Mouse (Mus musculus): ENCODE results near the gene Srp54c. TPM values are rescaled to one million over a fixed set of nuclear protein-coding genes. Genes with fewer than 3 reads are reported as not detected.
A peak's percentile ranks its signal among the peaks of the same experiment; 100 is the strongest.

Srp54c gene
- polyA plus RNA-seq, 1 experiment from 2014 or later: 54.1 TPM

DNA sequence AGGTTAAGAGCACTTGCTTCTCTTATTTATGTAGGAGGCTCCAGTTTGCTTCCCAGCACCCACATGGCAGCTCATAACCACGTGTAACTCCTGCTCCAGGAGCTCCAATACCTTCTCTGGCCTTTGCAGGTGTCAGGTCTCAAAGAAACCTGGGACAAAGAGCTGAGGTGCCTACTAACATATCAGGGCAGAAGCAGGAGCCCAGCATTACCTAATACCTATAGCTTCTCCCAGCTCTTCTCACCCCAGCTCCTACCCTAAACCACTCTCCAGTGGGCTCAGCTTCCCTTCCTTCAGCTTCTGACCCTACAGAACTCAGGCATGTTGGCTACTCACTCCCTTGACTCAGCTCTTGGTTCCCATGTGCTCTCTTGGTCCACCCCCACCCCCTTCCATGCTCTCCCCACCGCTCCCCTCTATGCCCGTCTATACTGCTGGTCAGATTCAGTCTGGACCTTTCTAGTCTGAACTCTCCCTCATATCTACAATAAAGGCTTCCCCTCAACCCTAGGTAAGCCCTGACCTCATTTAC lies 70.9 kb downstream of the Srp54c start:
- Histone ChIP-seq H3K27ac (peak overlapping the region; percentile 95), H3K27me3 (ENCODE audit: low read depth, poor library complexity, severe bottlenecking) (no peaks in the 10 kb centered on the region)

DNA sequence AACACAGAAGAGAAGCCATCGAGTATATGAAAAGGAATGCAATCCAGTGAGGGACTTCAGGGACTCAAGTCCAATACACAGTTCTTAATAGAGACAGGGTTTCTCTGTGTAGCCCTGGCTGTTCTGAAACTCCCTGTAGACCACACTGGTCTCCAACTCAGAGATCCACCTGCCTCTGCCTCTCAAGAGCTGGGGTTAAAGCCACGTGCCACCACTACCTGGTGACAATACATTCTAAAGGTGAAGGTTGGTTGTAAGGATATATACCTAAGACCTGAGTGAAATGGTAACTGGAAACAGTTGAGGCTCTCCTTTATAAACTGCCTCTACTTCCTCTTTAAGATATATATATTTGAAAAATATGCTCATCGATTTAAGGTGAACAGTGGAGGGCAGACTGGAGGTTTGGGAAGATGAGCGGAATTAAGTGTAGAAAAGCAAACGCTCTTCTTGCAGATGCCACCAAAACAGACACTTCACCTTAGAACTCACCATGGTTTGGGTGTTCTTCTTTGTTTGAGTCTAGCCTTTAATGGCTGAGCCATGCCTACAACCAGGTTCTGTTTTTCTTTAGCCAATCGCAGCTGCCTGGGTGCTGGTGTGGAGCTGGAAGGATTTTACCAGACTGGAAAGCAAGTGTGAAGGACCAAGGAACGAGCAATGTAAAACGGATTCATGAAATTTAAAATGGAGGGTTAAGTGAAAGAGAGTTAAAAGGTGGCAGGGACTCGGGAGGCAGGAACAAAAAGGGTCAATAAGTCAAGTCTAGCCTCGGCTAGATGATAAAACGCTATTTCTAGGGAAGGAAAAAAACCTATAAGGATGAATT lies 71.7 kb downstream of the Srp54c start:
- WGBS: 56% methylated on average over 11 of the region's 11 CpGs
- DNase-seq (ENCODE audit: low spot score): peak; percentile 38
- H3K4me1 ChIP-seq: peaks cover 21% of the 10 kb centered on the region
- H3K27ac ChIP-seq: peak overlapping the region; percentile 95
- H3K27me3 ChIP-seq (ENCODE audit: low read depth, poor library complexity, severe bottlenecking): no peaks in the 10 kb centered on the region
- no peaks in the 10 kb centered on the region for H3K9me3 ChIP-seq (replicated peaks)
- peaks cover 44% of the 10 kb centered on the region for H3K36me3 ChIP-seq
- peak overlapping the region; percentile 67 for H3K4me3 ChIP-seq

More for the DNA sequence above, 70.9 kb downstream of the Srp54c start:
- H3K9me3 ChIP-seq (replicated peaks): no peaks in the 10 kb centered on the region
- H3K4me1 ChIP-seq: peaks cover 21% of the 10 kb centered on the region
- WGBS: 90% methylated on average over 3 of the region's 3 CpGs
- DNase-seq (ENCODE audit: low spot score): no peak
- peak overlapping the region; percentile 67 for H3K4me3 ChIP-seq
- peaks cover 44% of the 10 kb centered on the region for H3K36me3 ChIP-seq

DNA sequence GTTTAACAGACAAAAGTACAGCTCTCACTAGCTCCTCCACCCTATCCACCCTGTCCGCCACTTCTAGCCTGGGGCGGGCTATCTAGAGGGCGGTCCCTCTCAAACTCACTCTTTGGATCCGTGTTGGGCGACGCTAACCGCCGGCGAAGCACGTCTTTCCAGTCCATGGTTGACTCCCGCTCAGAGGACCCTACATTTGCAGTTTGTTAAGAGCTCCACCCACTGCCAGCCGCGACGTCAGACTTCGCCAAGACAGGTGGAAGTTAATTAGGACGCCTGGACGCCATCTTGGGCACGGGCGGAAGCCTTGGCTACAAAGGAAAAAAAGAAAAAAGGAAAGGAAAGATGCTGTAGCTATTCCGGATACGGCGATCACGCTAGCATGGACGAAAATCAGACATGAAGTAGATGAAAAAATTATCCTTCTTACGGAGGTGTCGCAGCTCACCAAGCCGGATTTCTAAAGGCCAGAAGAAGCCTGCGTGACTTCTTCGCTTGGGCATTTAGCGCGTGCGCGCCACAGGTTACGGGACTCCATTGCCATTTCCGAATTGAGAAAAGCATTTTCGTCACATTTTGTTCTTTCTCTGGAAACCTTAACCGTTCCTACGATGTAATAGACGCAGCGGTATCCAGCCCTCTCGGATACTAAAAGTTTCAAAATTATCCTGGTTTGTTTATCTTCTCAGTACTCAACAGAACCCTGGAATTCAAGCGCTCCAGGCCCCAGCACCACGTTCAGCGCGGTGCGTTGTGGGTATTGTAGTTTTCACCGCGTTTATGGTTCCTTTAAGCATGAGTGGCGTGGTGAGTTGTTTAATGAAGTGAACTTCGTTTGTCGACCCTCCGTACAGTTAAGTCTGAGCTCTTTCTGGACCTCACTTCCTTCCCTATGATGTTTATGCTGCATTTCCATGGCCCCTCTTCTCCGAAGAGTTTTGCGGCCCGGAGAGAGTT lies 72.8 kb downstream of the Srp54c start, which contains the start of gene Ppp2r3c:
Ppp2r3c (minus strand) TSS at position 514 of the 957 bp plus-strand sequence.
- under 1% methylated on average over 55 of the region's 55 CpGs for WGBS

DNA sequence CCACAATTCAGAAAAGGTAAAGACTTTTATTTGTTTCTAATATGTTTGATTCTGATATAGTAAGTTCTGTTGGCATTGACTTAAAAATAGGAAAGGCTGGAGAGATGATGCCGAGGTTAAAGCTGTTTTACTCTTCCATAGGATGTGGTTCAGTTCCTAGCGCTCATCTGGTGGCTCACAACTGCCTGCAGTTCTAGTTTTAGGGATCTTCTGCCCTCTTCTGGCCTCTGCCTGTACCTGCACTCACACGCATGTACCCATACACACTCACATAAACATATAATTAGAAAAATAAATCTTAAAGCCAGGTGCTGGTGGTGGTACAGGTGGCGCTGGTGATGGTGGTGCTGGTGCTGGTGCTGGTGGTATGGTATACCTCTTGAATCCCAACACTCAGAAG lies 76.4 kb downstream of the Srp54c start:
- Histone ChIP-seq H3K4me1 (peaks cover 13% of the 10 kb centered on the region), H3K9me3 (replicated peaks) (no peaks in the 10 kb centered on the region), H3K36me3 (peaks cover 51% of the 10 kb centered on the region), H3K4me3 (no peak overlapping the region), H3K27ac (no peak overlapping the region), H3K27me3 (ENCODE audit: low read depth, poor library complexity, severe bottlenecking) (no peaks in the 10 kb centered on the region)
- no peak for DNase-seq (ENCODE audit: low spot score)
- WGBS: 98% methylated on average over 4 of the region's 4 CpGs

More for the DNA sequence above, 72.8 kb downstream of the Srp54c start, which contains the start of gene Ppp2r3c:
- Histone ChIP-seq H3K4me3 (peak within 1 kb of the TSS; percentile 67), H3K27ac (peak within 1 kb of the TSS; percentile 95), H3K27me3 (ENCODE audit: low read depth, poor library complexity, severe bottlenecking) (no peaks in the 10 kb centered on the region), H3K4me1 (peaks cover 21% of the 10 kb centered on the region), H3K36me3 (peaks cover 44% of the 10 kb centered on the region), H3K9me3 (replicated peaks) (no peaks in the 10 kb centered on the region)
- peak; percentile 89 for DNase-seq (ENCODE audit: low spot score)

DNA sequence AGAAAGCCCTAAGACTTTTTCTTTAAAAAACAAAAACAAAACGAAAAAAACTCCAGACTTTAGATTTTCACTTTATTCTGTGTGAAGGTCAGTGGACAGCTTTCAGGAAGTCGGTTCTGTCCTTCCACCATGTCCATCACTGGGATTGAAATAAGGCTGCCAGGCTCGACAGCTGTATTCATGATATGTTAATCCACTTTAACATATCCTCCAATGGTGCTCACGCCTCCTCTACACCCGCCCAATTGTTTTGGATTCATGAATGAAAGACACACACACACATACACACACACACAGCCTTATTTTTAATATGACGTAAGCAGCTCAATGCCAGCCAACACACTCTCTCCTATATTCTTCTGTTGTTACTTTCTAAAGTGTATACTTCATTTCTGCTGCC lies 77.6 kb downstream of the Srp54c start:
- no peaks in the 10 kb centered on the region for H3K27me3 ChIP-seq (ENCODE audit: low read depth, poor library complexity, severe bottlenecking)
- H3K4me3 ChIP-seq: no peak overlapping the region
- H3K4me1 ChIP-seq: peaks cover 6% of the 10 kb centered on the region; the same call in 1 of the 2 replicates
- no peak overlapping the region for H3K27ac ChIP-seq
- 93% methylated on average over 6 of the region's 6 CpGs for WGBS
- DNase-seq (ENCODE audit: low spot score): no peak
- peaks cover 58% of the 10 kb centered on the region for H3K36me3 ChIP-seq
- no peaks in the 10 kb centered on the region for H3K9me3 ChIP-seq (replicated peaks)

DNA sequence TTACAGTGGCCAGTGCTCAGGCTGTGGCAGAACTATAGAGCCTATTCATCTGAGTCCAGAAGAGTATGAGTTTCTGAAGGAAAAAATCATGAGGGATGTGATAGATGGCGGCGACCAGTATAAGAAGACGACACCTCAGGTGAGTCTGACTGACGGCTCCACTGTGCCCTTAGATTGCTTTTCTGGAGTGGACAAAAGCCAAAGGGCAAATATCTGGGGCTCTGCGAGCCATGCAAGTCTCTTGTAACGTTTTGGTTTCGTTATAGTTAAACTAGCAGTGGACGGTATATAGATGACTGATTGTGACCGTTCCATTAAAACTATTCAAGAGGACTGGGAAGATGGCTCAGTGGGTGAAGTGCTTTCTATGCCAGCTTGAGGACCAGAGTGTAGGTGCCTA lies 78.8 kb downstream of the Srp54c start:
- Histone ChIP-seq H3K9me3 (replicated peaks) (no peaks in the 10 kb centered on the region), H3K4me1 (peaks cover 4% of the 10 kb centered on the region; the same call in 1 of the 2 replicates), H3K36me3 (peaks cover 60% of the 10 kb centered on the region), H3K27me3 (ENCODE audit: low read depth, poor library complexity, severe bottlenecking) (no peaks in the 10 kb centered on the region), H3K27ac (no peak overlapping the region), H3K4me3 (no peak overlapping the region)
- DNase-seq (ENCODE audit: low spot score): no peak
- 93% methylated on average over 9 of the region's 9 CpGs for WGBS

DNA sequence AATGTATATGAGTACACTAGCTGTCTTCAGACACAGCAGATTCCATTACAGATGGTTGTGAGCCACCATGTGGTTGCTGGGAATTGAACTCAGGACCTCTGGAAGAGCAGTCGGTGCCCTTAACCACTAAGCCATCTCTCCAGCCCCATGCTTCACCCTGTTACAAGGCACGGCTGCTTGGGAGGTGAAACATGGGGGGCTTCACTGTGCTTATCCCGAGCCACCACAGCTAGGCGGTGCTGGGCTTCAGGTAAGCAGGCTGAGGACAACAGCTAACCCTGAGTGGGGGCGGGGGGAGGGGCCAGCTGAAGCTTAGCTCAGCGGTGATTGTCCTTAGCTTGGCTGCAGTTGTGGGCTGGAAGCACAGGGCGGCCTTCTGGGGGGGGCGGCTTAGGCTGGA lies 79.5 kb downstream of the Srp54c start:
- no peaks in the 10 kb centered on the region for H3K4me1 ChIP-seq
- WGBS: 70% methylated on average over 8 of the region's 8 CpGs
- H3K27ac ChIP-seq: no peak overlapping the region
- H3K9me3 ChIP-seq (replicated peaks): no peaks in the 10 kb centered on the region
- peaks cover 67% of the 10 kb centered on the region for H3K36me3 ChIP-seq
- H3K27me3 ChIP-seq (ENCODE audit: low read depth, poor library complexity, severe bottlenecking): no peaks in the 10 kb centered on the region
- no peak for DNase-seq (ENCODE audit: low spot score)
- H3K4me3 ChIP-seq: no peak overlapping the region

DNA sequence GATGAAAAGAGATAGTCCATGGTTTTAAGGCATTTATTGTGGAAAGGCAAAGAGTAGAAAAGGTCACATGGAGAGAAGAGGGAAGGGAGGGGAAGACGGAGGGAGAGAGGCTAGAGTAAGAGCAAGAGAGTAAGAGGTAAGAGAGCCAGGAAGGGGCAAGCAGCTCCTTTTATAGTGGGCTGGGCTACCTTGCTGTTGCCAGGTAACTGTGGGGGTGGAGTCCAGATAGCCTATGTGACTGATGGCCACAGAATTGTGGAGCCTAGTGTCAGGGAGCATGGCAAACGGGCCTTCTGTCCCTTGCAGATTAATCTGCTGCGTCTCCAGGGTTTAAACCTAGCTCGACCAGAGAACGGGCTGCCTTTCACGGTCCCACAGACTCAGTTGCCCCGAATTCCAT lies 81.9 kb downstream of the Srp54c start:
- Histone ChIP-seq H3K27me3 (ENCODE audit: low read depth, poor library complexity, severe bottlenecking) (no peaks in the 10 kb centered on the region), H3K36me3 (peaks cover 54% of the 10 kb centered on the region), H3K27ac (no peak overlapping the region), H3K4me3 (no peak overlapping the region), H3K4me1 (no peaks in the 10 kb centered on the region), H3K9me3 (replicated peaks) (no peaks in the 10 kb centered on the region)
- DNase-seq (ENCODE audit: low spot score): no peak
- WGBS: 88% methylated on average over 7 of the region's 7 CpGs

Other genes starting within 250 kb of the Srp54c start
- not detected in 2 replicates for gene Gm20403, start 243.6 kb upstream of the Srp54c start, polyA plus RNA-seq (2016; fragmentation: Nextera tagmentation; extraction: Ambion mirVana)
- gene Baz1a, start 215.8 kb upstream of the Srp54c start, polyA plus RNA-seq (2016; fragmentation: Nextera tagmentation; extraction: Ambion mirVana): 31.6 and 36.1 TPM in 2 replicates
- gene 2700097O09Rik, start 150.1 kb upstream of the Srp54c start, polyA plus RNA-seq (2016; fragmentation: Nextera tagmentation; extraction: Ambion mirVana): 45.4 and 46.4 TPM in 2 replicates
- gene Srp54a, start 149.9 kb upstream of the Srp54c start, polyA plus RNA-seq (2016; fragmentation: Nextera tagmentation; extraction: Ambion mirVana): 123 and 150 TPM in 2 replicates
- gene Fam177a, start 105.7 kb upstream of the Srp54c start, polyA plus RNA-seq (2016; fragmentation: Nextera tagmentation; extraction: Ambion mirVana): 6.8 and 11.2 TPM in 2 replicates
- gene Srp54b, start 75.1 kb upstream of the Srp54c start, polyA plus RNA-seq (2016; fragmentation: Nextera tagmentation; extraction: Ambion mirVana): 39.9 and 47.9 TPM in 2 replicates
- gene 1700047I17Rik2, start 30.6 kb upstream of the Srp54c start, polyA plus RNA-seq (2016; fragmentation: Nextera tagmentation; extraction: Ambion mirVana): 2.7 and 3.4 TPM in 2 replicates
- 20.9 and 22.2 TPM in 2 replicates for gene 1110008L16Rik, start 69.4 kb downstream of the Srp54c start, polyA plus RNA-seq (2016; fragmentation: Nextera tagmentation; extraction: Ambion mirVana)
- 19.6 and 23.3 TPM in 2 replicates for gene Ppp2r3c, start 72.8 kb downstream of the Srp54c start, polyA plus RNA-seq (2016; fragmentation: Nextera tagmentation; extraction: Ambion mirVana)
- gene Psma6, start 154.1 kb downstream of the Srp54c start, polyA plus RNA-seq (2016; fragmentation: Nextera tagmentation; extraction: Ambion mirVana): 499 and 560 TPM in 2 replicates

Measured in limb, embryonic 10.5 days (tissue).